Mouse (Mus musculus): ENCODE data around the gene Anxa5.
A peak's percentile ranks its signal among the peaks of the same experiment; 100 is the strongest.

Anxa5 gene

GRCm38 (mm10) chr3:36488367-36488766 is 12.7 kb upstream of the Anxa5 start:
- no peak for DNase-seq (ENCODE audit: low spot score)

GRCm38 (mm10) chr3:36486881-36487280 is 11.2 kb upstream of the Anxa5 start:
- no peak for DNase-seq (ENCODE audit: low spot score)

DNA sequence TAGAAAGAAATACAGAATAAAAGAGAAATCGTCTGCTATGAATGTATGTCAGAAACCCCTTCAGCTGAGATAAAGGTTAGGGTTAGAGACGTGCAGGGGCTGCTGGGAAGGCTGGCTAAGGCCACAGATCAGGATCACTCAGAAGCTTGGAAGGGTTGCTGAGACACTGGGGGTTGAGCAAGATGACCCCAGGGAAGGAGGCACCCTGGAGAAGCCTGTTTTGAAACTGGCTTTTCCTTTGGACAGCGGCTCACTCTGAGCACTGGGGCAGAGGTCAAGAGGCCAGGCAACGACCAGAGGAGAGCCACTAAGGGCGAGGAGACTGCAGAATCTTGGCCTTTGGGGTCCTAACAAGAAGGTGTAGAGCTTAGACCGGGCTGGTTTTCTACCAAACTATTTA is 10.5 kb upstream of the Anxa5 start:
- DNase-seq (ENCODE audit: low spot score): no peak

GRCm38 (mm10) chr3:36484292-36484691 is 8.6 kb upstream of the Anxa5 start:
- DNase-seq (ENCODE audit: low spot score): no peak

GRCm38 (mm10) chr3:36482940-36483339 is 7.2 kb upstream of the Anxa5 start:
- DNase-seq (ENCODE audit: low spot score): no peak

- DNase-seq (ENCODE audit: low spot score): peak; percentile 74
These were observed 6.1 kb upstream of the Anxa5 start for GRCm38 (mm10) chr3:36481776-36482193.

- no peak for DNase-seq (ENCODE audit: low spot score)
These were observed 4.8 kb upstream of the Anxa5 start for GRCm38 (mm10) chr3:36480486-36480885.

DNA sequence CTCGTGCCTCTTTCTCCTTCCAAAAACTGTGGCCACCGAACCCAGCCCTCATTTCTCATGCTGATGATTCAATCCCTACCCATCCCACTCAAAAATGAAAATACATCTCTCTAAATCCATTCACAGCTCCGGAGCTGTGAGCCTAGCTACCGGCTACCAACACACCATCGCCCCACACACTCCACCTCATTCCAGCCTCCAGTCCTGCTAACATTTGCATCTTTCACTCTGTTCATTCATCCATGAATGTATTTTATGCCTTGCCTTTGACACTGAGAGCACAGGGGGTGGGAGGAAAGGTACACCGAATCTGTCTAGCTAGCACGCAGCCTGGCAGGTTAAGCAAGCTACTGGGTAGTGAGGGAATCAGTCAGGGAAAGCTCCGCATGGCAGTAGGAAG is 3.1 kb upstream of the Anxa5 start:
- no peak for DNase-seq (ENCODE audit: low spot score)

- no peak for DNase-seq (ENCODE audit: low spot score)
These were observed 814 bp upstream of the Anxa5 start for GRCm38 (mm10) chr3:36476261-36477155.

GRCm38 (mm10) chr3:36474938-36475483 is 683 bp downstream of the Anxa5 start:
- no peak for DNase-seq (ENCODE audit: low spot score)

- DNase-seq (ENCODE audit: low spot score): no peak
These were observed 1.3 kb downstream of the Anxa5 start for GRCm38 (mm10) chr3:36474421-36474820.

DNA sequence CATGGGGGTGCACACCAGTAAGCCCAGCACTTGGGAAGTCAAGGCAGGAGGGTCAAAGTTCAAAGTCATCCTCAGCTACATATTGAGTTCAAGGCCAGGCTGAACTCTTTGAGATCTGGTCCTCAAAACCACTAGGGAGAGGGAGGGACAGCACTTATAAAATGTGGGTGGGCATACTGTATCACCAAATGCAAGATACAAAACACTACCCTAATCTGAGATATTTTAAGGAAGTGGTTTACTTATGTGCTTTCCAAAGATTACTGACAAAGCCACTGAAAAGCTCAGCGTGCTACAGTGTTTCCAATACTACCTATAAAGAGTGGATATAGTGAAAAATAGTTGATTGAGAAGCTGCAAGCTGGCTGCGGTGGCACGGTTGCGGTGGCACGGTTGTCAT is 2.5 kb downstream of the Anxa5 start:
- DNase-seq (ENCODE audit: low spot score): no peak

GRCm38 (mm10) chr3:36471856-36472255 is 3.8 kb downstream of the Anxa5 start:
- DNase-seq (ENCODE audit: low spot score): no peak

DNA sequence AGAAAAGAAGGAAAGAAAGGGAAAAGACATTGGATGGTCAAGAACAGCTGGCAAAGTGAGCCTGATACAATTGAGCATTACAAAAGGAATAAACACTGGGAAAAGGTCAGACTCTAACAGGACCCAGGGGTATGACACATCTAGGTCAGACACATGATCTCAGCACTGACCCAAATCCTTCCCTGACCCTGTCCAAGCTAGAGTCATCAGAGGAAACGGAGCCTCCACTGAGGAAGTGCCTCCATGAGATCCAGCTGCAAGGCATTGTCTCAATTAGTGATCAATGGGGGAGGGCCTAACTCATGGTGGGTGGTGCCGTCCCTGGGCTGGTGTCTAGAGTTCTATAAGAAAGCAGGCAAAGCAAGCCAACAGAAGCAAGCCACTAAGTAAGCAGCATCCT is 6.8 kb downstream of the Anxa5 start:
- DNase-seq (ENCODE audit: low spot score): no peak

GRCm38 (mm10) chr3:36467632-36468031 is 8.1 kb downstream of the Anxa5 start:
- DNase-seq (ENCODE audit: low spot score): no peak

GRCm38 (mm10) chr3:36465538-36465937 is 10.2 kb downstream of the Anxa5 start:
- no peak for DNase-seq (ENCODE audit: low spot score)

DNA sequence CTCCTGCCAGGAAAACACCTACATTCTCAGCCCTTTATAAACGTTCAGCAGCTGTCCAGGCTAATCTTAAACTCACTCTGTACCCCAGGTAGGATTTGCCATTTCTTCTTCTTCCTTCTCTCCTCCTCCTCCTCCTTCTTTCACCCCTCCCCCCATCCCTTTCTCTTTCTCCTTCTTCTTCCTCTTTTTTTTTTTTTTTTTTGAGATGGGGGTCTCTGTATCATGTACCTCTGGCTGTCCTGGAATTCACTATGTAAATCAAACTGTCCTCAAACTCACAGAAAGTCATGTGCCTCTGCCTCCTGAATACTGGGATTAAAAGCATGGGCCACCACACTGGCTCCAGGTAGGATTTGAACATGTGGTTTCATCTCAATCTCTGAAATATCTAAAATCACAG is 13.3 kb downstream of the Anxa5 start:
- no peak for DNase-seq (ENCODE audit: low spot score)

- no peak for DNase-seq (ENCODE audit: low spot score)
These were observed 13.9 kb downstream of the Anxa5 start for GRCm38 (mm10) chr3:36461819-36462218.

- DNase-seq (ENCODE audit: low spot score): no peak
These were observed 15.0 kb downstream of the Anxa5 start for GRCm38 (mm10) chr3:36460717-36461116.

DNA sequence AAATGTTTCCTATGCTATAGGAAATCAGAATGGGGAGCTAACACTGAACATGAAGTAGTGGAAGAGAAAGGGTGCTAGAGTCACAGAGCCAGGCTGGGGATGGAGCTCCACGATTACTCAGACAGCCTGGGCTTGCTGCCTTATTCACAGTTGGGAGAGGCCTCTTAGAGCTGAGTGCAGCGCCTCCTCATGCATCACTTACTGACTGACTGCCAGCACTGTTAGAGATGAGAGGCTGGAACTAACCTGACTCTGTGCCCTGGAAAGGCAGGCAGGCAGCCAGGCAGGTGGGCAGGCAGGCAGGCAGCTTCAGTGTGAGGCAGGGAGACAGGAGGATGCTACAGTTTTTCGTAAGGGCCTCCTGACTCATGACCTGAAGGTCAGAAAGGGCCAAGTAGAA is 20.1 kb downstream of the Anxa5 start:
- no peak for DNase-seq (ENCODE audit: low spot score)

- no peak for DNase-seq (ENCODE audit: low spot score)
These were observed 20.6 kb downstream of the Anxa5 start for GRCm38 (mm10) chr3:36455124-36455523.

GRCm38 (mm10) chr3:36452502-36452901 is 23.2 kb downstream of the Anxa5 start:
- no peak for DNase-seq (ENCODE audit: low spot score)

DNA sequence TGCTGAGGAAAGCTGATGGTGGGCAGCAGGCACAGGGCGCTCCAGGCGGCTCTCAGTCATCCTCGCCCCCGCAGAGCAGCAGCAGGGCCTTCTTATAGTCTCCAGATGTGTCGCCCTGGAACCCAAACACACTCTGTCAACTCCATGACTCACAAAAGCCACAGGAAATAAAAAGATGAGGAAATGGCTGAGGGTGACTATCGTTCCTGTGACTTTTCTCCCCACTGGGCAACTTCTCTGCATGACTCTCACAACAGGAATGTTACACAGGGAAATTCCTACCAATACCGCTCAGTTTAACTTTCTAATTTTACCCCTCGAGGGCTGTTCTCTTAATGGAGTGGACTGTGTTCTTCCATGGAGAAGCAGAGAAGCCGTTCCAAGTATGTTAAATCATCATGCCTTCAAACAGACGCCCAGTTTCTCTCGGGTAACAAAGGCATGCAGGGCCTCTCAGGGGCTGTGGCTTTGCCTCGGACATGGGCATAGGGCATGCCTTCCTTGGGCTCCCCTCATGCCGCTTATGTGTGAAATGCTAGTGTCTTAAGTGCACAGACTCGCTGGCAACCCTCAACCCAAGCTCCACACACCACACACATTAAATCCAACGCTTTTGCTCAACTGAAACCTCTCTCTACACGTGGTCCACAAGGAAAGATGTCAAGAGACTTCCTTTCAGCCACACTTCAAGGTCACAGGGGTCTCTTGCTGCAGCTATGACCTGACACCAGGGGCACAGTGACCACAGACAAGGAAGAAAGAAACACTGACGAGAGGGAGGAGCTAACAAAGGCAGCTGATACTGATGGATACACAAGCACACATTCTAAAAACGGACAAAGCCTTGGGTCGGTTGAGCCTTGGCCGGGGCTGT is 26.2 kb downstream of the Anxa5 start:
- DNase-seq (ENCODE audit: low spot score): no peak
